Mouse (Mus musculus): Measurements from ENCODE around the gene Cyb561. TPM values are rescaled to one million over a fixed set of nuclear protein-coding genes. Genes with fewer than 3 reads are reported as not detected.

Cyb561 gene
- polyA plus RNA-seq (2017; shearing (Covaris generic)), result 0.80 TPM

GRCm38 (mm10) chr11:105952911-105953386 lies at the start of gene Cyb561:
TSS of gene Cyb561 (minus strand) at chr11:105953336.

GRCm38 (mm10) chr11:105994375-105994774 lies 41.2 kb upstream of the Cyb561 start, which contains the start of gene Ace3:
TSS of gene Ace3 (plus strand) at chr11:105994675.

GRCm38 (mm10) chr11:105967741-105968574 lies 14.8 kb upstream of the Cyb561 start, which contains the start of gene Ace:
TSS of gene Ace (plus strand) at chr11:105967945.

Other genes starting within 250 kb of the Cyb561 start
- gene Ace, start 14.6 kb upstream of the Cyb561 start, polyA plus RNA-seq (2017; shearing (Covaris generic)), result not detected
- gene Ace3, start 41.3 kb upstream of the Cyb561 start, polyA plus RNA-seq (2017; shearing (Covaris generic)), result not detected
- 0.15 TPM for gene Kcnh6, start 54.8 kb upstream of the Cyb561 start, polyA plus RNA-seq (2017; shearing (Covaris generic))
- gene Dcaf7, start 83.5 kb upstream of the Cyb561 start, polyA plus RNA-seq (2017; shearing (Covaris generic)), result 81.6 TPM
- gene Taco1, start 112.7 kb upstream of the Cyb561 start, polyA plus RNA-seq (2017; shearing (Covaris generic)), result 5.0 TPM
- gene Map3k3, start 131.3 kb upstream of the Cyb561 start, polyA plus RNA-seq (2017; shearing (Covaris generic)), result 102 TPM
- not detected for gene Gm10840, start 207.5 kb upstream of the Cyb561 start, polyA plus RNA-seq (2017; shearing (Covaris generic))
- 940 TPM for gene Limd2, start 207.5 kb upstream of the Cyb561 start, polyA plus RNA-seq (2017; shearing (Covaris generic))
- 28.5 TPM for gene Strada, start 248.8 kb upstream of the Cyb561 start, polyA plus RNA-seq (2017; shearing (Covaris generic))